Mouse (Mus musculus): ENCODE measurements around the gene Mip.

DNA sequence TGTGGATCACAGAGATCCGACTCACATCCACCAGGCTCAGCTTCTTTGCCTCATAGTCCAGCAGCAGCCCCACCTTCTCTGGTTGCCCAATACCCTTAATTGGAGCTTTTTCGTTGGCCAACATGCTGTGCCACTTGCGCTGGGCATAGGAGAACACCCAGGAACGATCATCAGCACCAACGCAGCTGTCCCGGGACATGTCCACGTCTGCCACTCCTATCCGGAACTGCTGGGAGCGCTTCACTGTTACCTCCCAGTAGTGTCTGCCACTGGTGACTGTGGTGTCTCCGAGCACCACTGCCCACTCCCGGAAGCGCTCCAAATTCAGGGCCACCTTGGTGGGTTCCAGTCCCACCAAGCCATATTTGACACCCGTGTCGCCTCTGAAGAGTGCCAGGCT, 14.7 kb upstream of the Mip start:
- no peak for TF ChIP-seq GATA1 (IDR thresholded peaks at IDR 0.05; ENCODE audit: borderline replicate concordance, low read length)
- TF ChIP-seq FLI1 (IDR thresholded peaks at IDR 0.05; ENCODE audit: low read length): no peak

All from megakaryocyte, embryonic 14.5 days (primary cell).